Mouse (Mus musculus) liver, postnatal 0 days (tissue): ENCODE data around the gene Inpp5e. TPM values are rescaled to one million over a fixed set of nuclear protein-coding genes. Genes with fewer than 3 reads are reported as not detected.
A peak's percentile ranks its signal among the peaks of the same experiment; 100 is the strongest.

Experiments
- ATAC-seq: fragments of 200-750 bp; cut with Nextera tagmentation; 2 replicates; pipeline ENCODE4 v1.8.0; 2017; ENCODE audit warnings: mild to moderate bottlenecking, moderate library complexity
- DNase-seq: peaks from one replicate; pipeline ENCODE4 v3.0.0-alpha.2; 2016
- H3K27ac ChIP-seq: fragments of 300-500 bp; sonication (generic); 2 replicates; pipeline ENCODE4 v1.5.1; 2014; ENCODE audit warnings: antibody characterized with exemption, moderate library complexity, mild to moderate bottlenecking, low read depth
- H3K27me3 ChIP-seq: fragments of 300-500 bp; sonication (generic); 2 replicates; pipeline ENCODE4 v1.6.1; 2014; ENCODE audit warnings: low read length, control low read depth, mixed read lengths; ENCODE audit not compliant: insufficient read depth
- H3K36me3 ChIP-seq: fragments of 300-500 bp; sonication (generic); replicated peaks from 2 replicates; pipeline ENCODE4 v1.6.1; 2014; ENCODE audit warnings: mild to moderate bottlenecking, control low read depth, low read length, moderate library complexity, mixed read lengths; ENCODE audit not compliant: insufficient read depth
- H3K4me1 ChIP-seq: fragments of 300-500 bp; sonication (generic); 2 replicates; pipeline ENCODE4 v1.6.1; 2014; ENCODE audit warnings: antibody characterized with exemption, mild to moderate bottlenecking, control low read depth; ENCODE audit not compliant: insufficient read depth
- H3K4me2 ChIP-seq: fragments of 300-500 bp; sonication (generic); 2 replicates; pipeline ENCODE4 v1.6.1; 2014; ENCODE audit warnings: low read depth, mild to moderate bottlenecking, low read length, moderate library complexity, mixed read lengths
- H3K4me3 ChIP-seq: fragments of 300-500 bp; sonication (generic); 2 replicates; pipeline ENCODE4 v1.5.1; 2014; ENCODE audit warnings: low read depth, low read length
- H3K9ac ChIP-seq: fragments of 300-500 bp; sonication (generic); replicated peaks from 2 replicates; pipeline ENCODE4 v1.6.1; 2014; ENCODE audit warnings: mild to moderate bottlenecking, moderate library complexity
- H3K9me3 ChIP-seq: fragments of 300-500 bp; sonication (generic); 2 replicates; pipeline ENCODE4 v1.6.1; 2016; ENCODE audit warnings: mild to moderate bottlenecking, control low read depth, low read length, mixed read lengths
- CTCF ChIP-seq: sonication (generic); IDR thresholded peaks from 2 replicates; pipeline ENCODE4 v1.5.1; 2016; ENCODE audit warnings: antibody characterized with exemption, low read depth
- EP300 ChIP-seq: IDR thresholded peaks from 2 replicates; pipeline ENCODE4 v1.6.1; 2016; ENCODE audit warnings: antibody characterized with exemption, low read depth, mild to moderate bottlenecking
- WGBS: fragments of 180-500 bp; shearing (Covaris S2); extraction: QIAGEN DNeasy Blood & Tissue Kit; methylation state at CpG from one replicate; pipeline ENCODE4 v1.1.7; 2014; ENCODE audit not compliant: insufficient replicate concordance; 5-methylcytosine and 5-hydroxymethylcytosine counted together
- polyA plus RNA-seq: library from polyadenylated mRNA; unstranded; fragments of >200 nt; fragmentation: Nextera tagmentation; extraction: Ambion mirVana; gene quantifications from 2 replicates; pipeline ENCODE4 v1.2.1, GENCODE M21; 2015

The Inpp5e gene
- polyA plus RNA-seq, 1 experiment from 2014 or later, result 3.4 TPM

- no peaks in the 10 kb centered on the region for H3K9me3 ChIP-seq
- H3K27ac ChIP-seq, result no peak overlapping the region
- H3K27me3 ChIP-seq, result no peaks in the 10 kb centered on the region
- 86% methylated on average over 4 of the region's 4 CpGs for WGBS
- ATAC-seq, result no peak
- no peak overlapping the region; the same call in 1 of the 2 replicates for H3K9ac ChIP-seq
- TF ChIP-seq EP300 (no peak), CTCF (no peak)
- peaks cover 46% of the 10 kb centered on the region for H3K36me3 ChIP-seq
- DNase-seq, result no peak
- H3K4me3 ChIP-seq, result no peak overlapping the region
- peaks cover 17% of the 10 kb centered on the region for H3K4me1 ChIP-seq
- no peak overlapping the region for H3K4me2 ChIP-seq
Observed at GRCm38 (mm10) chr2:26441261-26441660, 32.3 kb upstream of the Inpp5e start.

GRCm38 (mm10) chr2:26439671-26440070, 30.7 kb upstream of the Inpp5e start:
- ATAC-seq (no peak), DNase-seq (no peak)
- Histone ChIP-seq H3K9ac (no peak overlapping the region), H3K4me3 (no peak overlapping the region), H3K4me1 (peaks cover 21% of the 10 kb centered on the region), H3K36me3 (peaks cover 60% of the 10 kb centered on the region), H3K9me3 (no peaks in the 10 kb centered on the region), H3K4me2 (no peak overlapping the region), H3K27ac (no peak overlapping the region), H3K27me3 (no peaks in the 10 kb centered on the region)
- TF ChIP-seq CTCF (no peak), EP300 (no peak)
- WGBS, result 80% methylated on average over 6 of the region's 6 CpGs

GRCm38 (mm10) chr2:26438373-26438772, 29.4 kb upstream of the Inpp5e start:
- 77% methylated on average over 7 of the region's 7 CpGs for WGBS
- no peak for ATAC-seq
- no peak overlapping the region; the same call in 1 of the 2 replicates for H3K9ac ChIP-seq

GRCm38 (mm10) chr2:26437221-26437620, 28.2 kb upstream of the Inpp5e start:
- WGBS, result 65% methylated on average over 4 of the region's 4 CpGs
- Histone ChIP-seq H3K9me3 (no peaks in the 10 kb centered on the region), H3K9ac (no peak overlapping the region), H3K36me3 (peaks cover 74% of the 10 kb centered on the region), H3K4me2 (no peak overlapping the region), H3K4me1 (peaks cover 10% of the 10 kb centered on the region), H3K27me3 (no peaks in the 10 kb centered on the region), H3K27ac (peak overlapping the region; percentile 45), H3K4me3 (no peak overlapping the region)
- ATAC-seq (no peak), DNase-seq (no peak)
- no peak for TF ChIP-seq EP300
- no peak for TF ChIP-seq CTCF

More at GRCm38 (mm10) chr2:26438373-26438772, 29.4 kb upstream of the Inpp5e start:
- H3K4me1 ChIP-seq, result peaks cover 15% of the 10 kb centered on the region
- H3K9me3 ChIP-seq, result no peaks in the 10 kb centered on the region
- H3K36me3 ChIP-seq, result peaks cover 65% of the 10 kb centered on the region
- H3K4me2 ChIP-seq, result no peak overlapping the region
- H3K4me3 ChIP-seq, result no peak overlapping the region
- no peaks in the 10 kb centered on the region for H3K27me3 ChIP-seq
- TF ChIP-seq EP300 (no peak), CTCF (no peak)
- H3K27ac ChIP-seq, result no peak overlapping the region
- DNase-seq, result no peak

GRCm38 (mm10) chr2:26434791-26435572, 26.0 kb upstream of the Inpp5e start:
- no peak overlapping the region for H3K4me3 ChIP-seq
- peak; percentile 87 for ATAC-seq
- DNase-seq, result peak; percentile 42
- H3K27ac ChIP-seq, result peak overlapping the region; percentile 69
- no peak for TF ChIP-seq CTCF
- no peak for TF ChIP-seq EP300
- H3K9me3 ChIP-seq, result no peaks in the 10 kb centered on the region
- H3K4me1 ChIP-seq, result peaks cover 10% of the 10 kb centered on the region
- WGBS, result 67% methylated on average over 7 of the region's 7 CpGs
- H3K9ac ChIP-seq, result peak overlapping the region; percentile 46; the same call in 1 of the 2 replicates
- peaks cover 69% of the 10 kb centered on the region for H3K36me3 ChIP-seq
- no peaks in the 10 kb centered on the region for H3K27me3 ChIP-seq
- H3K4me2 ChIP-seq, result peak overlapping the region; percentile 27; the same call in 1 of the 2 replicates

GRCm38 (mm10) chr2:26429851-26430250, 20.8 kb upstream of the Inpp5e start:
- Histone ChIP-seq H3K4me3 (no peak overlapping the region), H3K27ac (no peak overlapping the region), H3K27me3 (no peaks in the 10 kb centered on the region), H3K9me3 (no peaks in the 10 kb centered on the region), H3K4me2 (no peak overlapping the region), H3K4me1 (no peaks in the 10 kb centered on the region), H3K9ac (no peak overlapping the region), H3K36me3 (peaks cover 76% of the 10 kb centered on the region)
- WGBS, result 78% methylated on average over 5 of the region's 5 CpGs
- ATAC-seq, result peak; percentile 91
- TF ChIP-seq CTCF (peak; percentile 43), EP300 (0 out of 2 replicates have a peak, but pooled peaks have one; percentile 20)
- peak; percentile 44 for DNase-seq
